Mouse (Mus musculus) hindbrain, embryonic 15.5 days (tissue): ENCODE measurements around the gene Zfp523. TPM values are rescaled to one million over a fixed set of nuclear protein-coding genes. Genes with fewer than 3 reads are reported as not detected.

Experiments
- ATAC-seq: fragments of 200-750 bp; cut with Nextera tagmentation; 2 replicates; pipeline ENCODE4 v1.8.0; 2017; ENCODE audit warnings: low read depth, moderate number of reproducible peaks, moderate TSS enrichment; ENCODE audit not compliant: low FRiP score
- H3K27ac ChIP-seq: fragments of 300-500 bp; sonication (generic); replicated peaks from 2 replicates; pipeline ENCODE4 v1.5.1; 2015; ENCODE audit warnings: mild to moderate bottlenecking, inconsistent platforms
- H3K27me3 ChIP-seq: fragments of 300-500 bp; sonication (generic); 2 replicates; pipeline ENCODE4 v1.6.1; 2015; ENCODE audit warnings: control low read depth, inconsistent platforms
- H3K36me3 ChIP-seq: fragments of 300-500 bp; sonication (generic); 2 replicates; pipeline ENCODE4 v1.6.1; 2015; ENCODE audit warnings: control low read depth, inconsistent platforms
- H3K4me1 ChIP-seq: fragments of 300-500 bp; sonication (generic); replicated peaks from 2 replicates; pipeline ENCODE4 v1.6.1; 2015; ENCODE audit warnings: control low read depth, inconsistent platforms
- H3K4me2 ChIP-seq: fragments of 300-500 bp; sonication (generic); 2 replicates; pipeline ENCODE4 v1.6.1; 2015; ENCODE audit warnings: moderate library complexity, mild to moderate bottlenecking, inconsistent platforms
- H3K4me3 ChIP-seq: fragments of 300-500 bp; sonication (generic); 2 replicates; pipeline ENCODE4 v1.5.1; 2015; ENCODE audit warnings: mild to moderate bottlenecking, inconsistent platforms
- H3K9ac ChIP-seq: fragments of 300-500 bp; sonication (generic); 2 replicates; pipeline ENCODE4 v1.6.1; 2015; ENCODE audit warnings: inconsistent platforms
- H3K9me3 ChIP-seq: fragments of 300-500 bp; sonication (generic); 2 replicates; pipeline ENCODE4 v1.6.1; 2016; ENCODE audit warnings: control low read depth, inconsistent platforms
- WGBS: fragments of 180-500 bp; shearing (Covaris S2); methylation state at CpG from one replicate; pipeline ENCODE4 v1.1.7; 2015; 5-methylcytosine and 5-hydroxymethylcytosine counted together
- polyA plus RNA-seq: library from polyadenylated mRNA; unstranded; fragments of >200 nt; fragmentation: Nextera tagmentation; extraction: Ambion mirVana; gene quantifications from 2 replicates; pipeline ENCODE4 v1.2.1, GENCODE M21; 2015

Zfp523 gene
- polyA plus RNA-seq, 1 experiment from 2014 or later, result 53.1 TPM

DNA sequence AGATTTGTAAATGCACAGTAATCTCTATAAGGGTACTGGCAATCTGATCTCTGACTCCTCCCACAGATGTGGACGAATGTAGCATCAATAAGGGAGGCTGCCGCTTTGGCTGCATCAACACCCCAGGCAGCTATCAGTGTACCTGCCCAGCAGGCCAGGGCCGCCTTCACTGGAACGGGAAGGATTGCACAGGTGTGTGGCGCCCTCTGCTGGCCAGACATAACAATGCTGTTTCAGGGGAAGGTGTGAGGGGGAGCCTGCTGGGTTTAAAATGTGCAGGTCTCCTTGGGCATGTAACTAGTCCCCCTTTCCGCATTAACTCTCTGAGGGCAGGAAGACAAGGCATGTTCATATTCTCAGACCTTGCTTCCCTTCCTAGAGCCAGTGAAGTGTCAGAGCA, 13.3 kb upstream of the Zfp523 start:
- H3K9ac ChIP-seq, result no peak overlapping the region
- ATAC-seq, result 0 out of 2 replicates have a peak, but pooled peaks have one; percentile 24
- no peak overlapping the region for H3K4me2 ChIP-seq
- H3K36me3 ChIP-seq, result no peaks in the 10 kb centered on the region
- no peaks in the 10 kb centered on the region for H3K27me3 ChIP-seq
- H3K4me3 ChIP-seq, result no peak overlapping the region
- no peak overlapping the region for H3K27ac ChIP-seq
- H3K9me3 ChIP-seq, result no peaks in the 10 kb centered on the region
- 0 out of 2 replicates have a peak, but pooled peaks cover 4% of the 10 kb centered on the region for H3K4me1 ChIP-seq
- 10% methylated on average over 6 of the region's 6 CpGs for WGBS

DNA sequence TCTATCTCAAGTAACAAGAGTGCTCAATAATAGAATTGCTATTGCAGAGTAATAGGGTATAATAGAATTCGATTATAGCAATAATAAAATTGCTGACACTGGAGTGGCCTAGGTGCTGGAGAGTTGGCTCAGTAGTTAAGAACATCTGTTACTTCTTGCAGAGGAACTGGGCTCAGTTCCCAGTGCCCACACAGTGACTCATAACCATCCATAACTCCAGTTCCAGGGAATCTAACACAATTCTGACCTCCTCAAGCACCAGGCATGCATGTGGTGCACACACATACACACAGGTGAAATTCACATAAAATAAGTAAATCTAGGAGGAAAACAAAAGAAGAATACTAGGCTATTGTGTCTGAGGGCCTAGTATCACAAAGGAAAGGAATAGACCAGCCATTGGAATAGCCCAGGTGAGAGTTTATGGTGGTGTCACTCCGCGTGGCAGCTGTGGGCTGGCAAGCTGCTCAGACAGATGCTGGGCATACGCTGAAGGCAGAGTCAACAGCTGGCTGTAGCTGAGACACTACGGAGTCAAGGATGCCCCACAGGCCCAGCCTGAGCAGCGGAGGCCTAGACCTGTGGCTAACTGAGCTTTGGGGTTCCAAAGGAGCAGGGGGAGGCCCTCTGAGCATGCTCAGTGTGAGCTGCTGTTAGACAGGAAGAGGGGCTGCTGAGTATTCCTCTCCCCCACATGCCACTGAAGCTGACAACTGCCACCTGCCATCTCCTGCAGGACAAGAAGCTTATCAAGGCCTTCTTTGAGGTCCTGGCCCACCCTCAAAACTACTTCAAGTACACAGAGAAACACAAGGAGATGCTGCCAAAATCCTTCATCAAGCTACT, 6.2 kb upstream of the Zfp523 start:
- Histone ChIP-seq H3K4me1 (peaks cover 16% of the 10 kb centered on the region), H3K27ac (no peak overlapping the region), H3K27me3 (no peaks in the 10 kb centered on the region), H3K36me3 (no peaks in the 10 kb centered on the region), H3K4me3 (no peak overlapping the region), H3K4me2 (no peak overlapping the region), H3K9ac (no peak overlapping the region), H3K9me3 (no peaks in the 10 kb centered on the region)
- 84% methylated on average over 6 of the region's 6 CpGs for WGBS
- no peak for ATAC-seq

DNA sequence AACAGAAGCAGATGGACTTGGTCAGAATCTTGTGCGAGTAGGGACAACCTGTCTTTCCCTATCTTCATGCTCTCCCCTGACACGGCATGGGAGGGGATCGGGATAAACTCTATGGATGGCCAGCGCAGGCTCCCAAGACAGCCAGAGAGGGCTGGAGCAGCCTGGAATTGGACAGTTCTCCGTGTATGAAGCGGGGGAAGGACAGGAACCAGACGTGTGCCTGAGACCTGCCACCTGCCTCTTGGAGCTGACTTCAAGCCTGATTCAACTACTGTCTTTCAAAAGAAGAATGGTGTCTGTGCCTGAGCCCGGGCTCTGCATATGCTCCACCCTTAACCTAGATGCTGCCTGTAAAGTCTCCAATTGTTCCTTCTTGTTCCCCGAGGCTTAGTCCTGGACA, 4.2 kb upstream of the Zfp523 start:
- Histone ChIP-seq H3K9ac (no peak overlapping the region), H3K27me3 (no peaks in the 10 kb centered on the region), H3K9me3 (no peaks in the 10 kb centered on the region), H3K36me3 (no peaks in the 10 kb centered on the region), H3K4me2 (no peak overlapping the region), H3K27ac (no peak overlapping the region), H3K4me1 (peaks cover 26% of the 10 kb centered on the region), H3K4me3 (no peak overlapping the region)
- no peak for ATAC-seq
- 71% methylated on average over 9 of the region's 9 CpGs for WGBS

DNA sequence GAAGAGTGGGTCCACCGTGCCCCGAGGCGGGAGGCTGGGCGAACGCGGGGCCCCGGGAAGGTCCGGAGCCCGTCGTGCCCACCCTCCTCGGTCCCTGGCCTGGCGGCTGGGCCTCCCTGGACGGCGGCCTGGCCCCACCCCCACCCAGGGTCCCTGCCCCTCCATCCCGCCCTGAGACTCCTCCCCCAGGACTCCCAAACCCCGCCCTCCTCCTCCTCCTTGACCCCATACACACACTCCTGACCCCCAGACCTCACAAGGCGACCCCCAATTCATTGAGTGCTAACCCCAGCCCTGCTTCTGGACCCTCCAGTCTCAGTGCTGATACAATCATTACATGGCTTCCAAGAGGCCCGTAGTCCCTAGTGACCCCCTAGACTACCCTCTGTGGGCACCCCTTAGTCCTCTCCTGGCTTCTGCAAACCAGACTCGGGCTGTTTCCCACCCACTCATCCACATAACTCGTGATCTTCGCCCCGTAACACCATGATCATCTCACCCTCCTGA, 664 bp downstream of the Zfp523 start:
- Histone ChIP-seq H3K27ac (peak overlapping the region; percentile 90), H3K27me3 (no peaks in the 10 kb centered on the region), H3K9ac (peak overlapping the region; percentile 94), H3K4me1 (peaks cover 65% of the 10 kb centered on the region), H3K4me3 (peak overlapping the region; percentile 90), H3K9me3 (no peaks in the 10 kb centered on the region), H3K36me3 (no peaks in the 10 kb centered on the region), H3K4me2 (peak overlapping the region; percentile 82)
- peak; percentile 65 for ATAC-seq
- WGBS, result 6% methylated on average over 20 of the region's 22 CpGs

DNA sequence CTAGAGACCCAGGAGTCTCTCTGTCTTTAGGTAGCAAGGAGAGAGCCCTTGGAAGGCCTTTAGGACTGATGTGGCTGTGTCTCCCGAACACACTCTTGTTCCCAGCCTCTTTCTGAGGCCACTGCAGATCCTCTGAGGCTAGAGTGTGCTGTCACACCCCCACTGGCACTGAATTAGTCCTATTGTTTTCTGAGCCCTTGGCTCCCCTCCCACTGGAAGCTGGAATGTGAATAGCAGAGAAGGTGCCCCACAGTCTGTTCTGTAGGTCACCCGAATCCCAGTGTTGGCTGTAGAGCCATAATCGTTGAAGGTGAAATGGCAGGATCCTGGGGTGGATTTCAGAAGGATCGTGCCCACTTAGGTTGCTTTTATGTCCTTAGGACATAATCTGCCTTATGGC, 3.4 kb downstream of the Zfp523 start:
- Histone ChIP-seq H3K27me3 (no peaks in the 10 kb centered on the region), H3K9ac (no peak overlapping the region), H3K4me2 (no peak overlapping the region), H3K4me1 (peaks cover 62% of the 10 kb centered on the region), H3K27ac (no peak overlapping the region), H3K36me3 (no peaks in the 10 kb centered on the region), H3K4me3 (no peak overlapping the region), H3K9me3 (no peaks in the 10 kb centered on the region)
- no peak for ATAC-seq
- WGBS, result 42% methylated on average over 4 of the region's 4 CpGs

DNA sequence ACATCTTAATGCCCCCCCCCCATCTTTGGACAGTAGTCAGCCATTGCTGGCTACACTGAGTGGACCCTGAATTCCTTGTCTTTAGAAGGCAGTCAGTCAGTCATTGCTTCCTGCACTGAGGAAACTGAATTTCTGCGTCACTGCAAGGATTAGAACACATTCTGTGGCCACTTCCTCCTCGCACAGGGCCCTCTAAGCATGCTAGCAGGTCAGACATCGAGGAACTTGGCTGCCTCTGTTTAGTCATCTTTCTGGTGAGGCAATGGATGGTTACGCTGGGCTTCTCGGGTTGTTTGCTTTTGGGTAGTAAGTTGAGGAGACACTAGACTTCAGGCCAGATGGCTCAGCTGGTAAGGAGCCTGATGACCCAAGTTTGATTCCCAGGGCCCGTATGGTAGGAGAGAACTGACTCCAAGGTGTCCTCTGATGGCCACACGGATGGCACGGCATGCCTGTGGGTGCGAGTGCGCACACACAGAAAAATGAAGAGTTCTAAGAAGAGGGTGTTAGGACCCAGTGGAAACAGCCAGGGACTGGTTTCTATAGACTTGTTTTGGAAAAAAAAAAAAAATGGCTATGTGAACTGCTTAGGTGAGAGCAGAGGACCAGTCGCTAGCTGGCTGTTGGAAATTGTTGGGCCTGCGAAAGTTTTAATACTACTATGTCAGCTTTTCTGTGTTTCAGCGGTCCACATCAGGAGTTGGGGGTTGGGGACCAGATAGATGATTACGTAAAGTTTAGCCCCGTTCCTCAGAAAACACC, 4.0 kb downstream of the Zfp523 start:
- Histone ChIP-seq H3K9ac (no peak overlapping the region), H3K27me3 (no peaks in the 10 kb centered on the region), H3K27ac (no peak overlapping the region), H3K36me3 (no peaks in the 10 kb centered on the region), H3K4me1 (peaks cover 60% of the 10 kb centered on the region), H3K4me3 (no peak overlapping the region), H3K4me2 (no peak overlapping the region), H3K9me3 (no peaks in the 10 kb centered on the region)
- WGBS, result 90% methylated on average over 15 of the region's 15 CpGs
- no peak for ATAC-seq

DNA sequence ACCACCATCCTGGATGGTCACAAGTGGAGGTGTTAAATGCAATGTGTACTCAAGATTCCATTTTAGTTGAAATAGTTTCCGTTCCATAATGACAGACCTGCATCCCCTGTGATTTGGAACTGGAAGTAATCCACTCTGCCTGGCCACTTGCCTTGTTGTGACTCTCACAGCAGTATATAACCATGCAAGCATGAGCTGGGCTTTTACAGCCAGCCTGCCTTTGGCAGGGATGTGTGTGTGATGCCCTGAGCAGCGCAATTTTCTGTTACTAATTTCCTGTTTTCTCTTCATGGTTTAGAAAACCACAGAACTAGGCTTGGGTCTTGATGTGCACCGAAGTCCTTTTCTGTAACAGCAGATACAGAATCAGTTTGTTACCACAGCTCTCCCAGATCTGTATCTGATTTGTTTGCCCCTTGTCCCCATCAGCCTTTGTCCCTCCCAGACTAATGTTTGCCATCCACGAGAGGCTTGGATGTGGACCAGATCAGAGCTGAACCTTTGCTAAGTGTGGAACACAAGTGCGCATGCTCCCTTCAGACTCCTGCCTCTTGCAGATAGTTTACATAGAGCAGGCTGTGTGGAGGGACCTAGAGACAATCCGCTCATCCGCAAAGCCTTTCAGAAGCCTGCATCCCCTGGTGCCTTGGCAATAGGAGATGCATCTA, 8.2 kb downstream of the Zfp523 start:
- H3K4me2 ChIP-seq, result no peak overlapping the region
- peaks cover 4% of the 10 kb centered on the region for H3K36me3 ChIP-seq
- no peaks in the 10 kb centered on the region for H3K27me3 ChIP-seq
- H3K9ac ChIP-seq, result no peak overlapping the region
- H3K4me1 ChIP-seq, result peaks cover 30% of the 10 kb centered on the region
- 82% methylated on average over 7 of the region's 7 CpGs for WGBS
- ATAC-seq, result no peak
- H3K9me3 ChIP-seq, result no peaks in the 10 kb centered on the region
- H3K27ac ChIP-seq, result peak overlapping the region; percentile 35; the same call in 1 of the 2 replicates
- H3K4me3 ChIP-seq, result no peak overlapping the region

DNA sequence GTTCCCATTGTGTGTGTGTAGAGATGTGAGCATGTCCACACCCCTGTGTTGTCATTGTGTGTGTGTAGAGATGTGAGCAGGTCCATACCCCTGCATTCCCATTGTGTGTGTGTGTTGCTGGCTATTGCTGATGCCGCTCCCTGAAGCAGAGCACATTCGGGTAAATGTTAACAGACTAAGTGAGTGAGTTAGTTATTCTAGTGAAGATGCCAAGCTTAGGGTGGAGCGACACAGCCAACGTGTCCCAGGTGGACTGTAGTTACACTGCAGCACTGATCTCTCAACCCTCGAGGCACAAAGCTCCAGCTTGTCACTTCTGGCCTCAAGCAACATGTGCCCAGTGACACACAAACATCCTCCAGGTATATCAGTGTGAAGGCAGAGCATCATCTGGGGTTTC, 11.4 kb downstream of the Zfp523 start:
- H3K4me2 ChIP-seq, result no peak overlapping the region
- no peak overlapping the region for H3K9ac ChIP-seq
- H3K36me3 ChIP-seq, result peaks cover 32% of the 10 kb centered on the region
- no peak overlapping the region for H3K27ac ChIP-seq
- H3K4me1 ChIP-seq, result peaks cover 10% of the 10 kb centered on the region
- H3K27me3 ChIP-seq, result no peaks in the 10 kb centered on the region
- H3K4me3 ChIP-seq, result no peak overlapping the region
- WGBS, result 89% methylated on average over 5 of the region's 5 CpGs
- H3K9me3 ChIP-seq, result no peaks in the 10 kb centered on the region
- no peak for ATAC-seq

DNA sequence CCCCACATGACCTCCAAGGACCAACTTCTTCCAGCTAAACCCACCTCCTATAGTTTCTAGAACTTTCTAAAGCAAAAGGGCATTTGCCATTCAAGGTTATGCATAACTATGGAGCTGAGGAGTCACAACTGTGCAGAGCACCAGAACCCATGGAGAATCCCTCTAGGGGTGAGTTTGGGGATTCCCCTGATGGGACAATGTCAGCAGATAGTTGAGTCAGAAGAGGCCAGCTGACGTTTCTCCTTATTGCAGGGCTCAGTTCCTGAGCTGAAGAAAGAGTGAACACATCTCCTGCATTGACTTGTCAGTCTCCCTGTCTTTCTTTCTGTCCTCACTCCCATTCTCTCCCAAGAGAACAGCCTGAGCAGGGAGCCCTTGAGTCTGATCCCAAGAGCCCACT, 15.8 kb downstream of the Zfp523 start:
- Histone ChIP-seq H3K27ac (no peak overlapping the region), H3K4me1 (no peaks in the 10 kb centered on the region), H3K4me2 (no peak overlapping the region), H3K9me3 (no peaks in the 10 kb centered on the region), H3K27me3 (no peaks in the 10 kb centered on the region), H3K36me3 (peaks cover 53% of the 10 kb centered on the region), H3K4me3 (no peak overlapping the region), H3K9ac (no peak overlapping the region)
- no peak for ATAC-seq
- WGBS, result 83% methylated on average over 1 of the region's 1 CpGs

DNA sequence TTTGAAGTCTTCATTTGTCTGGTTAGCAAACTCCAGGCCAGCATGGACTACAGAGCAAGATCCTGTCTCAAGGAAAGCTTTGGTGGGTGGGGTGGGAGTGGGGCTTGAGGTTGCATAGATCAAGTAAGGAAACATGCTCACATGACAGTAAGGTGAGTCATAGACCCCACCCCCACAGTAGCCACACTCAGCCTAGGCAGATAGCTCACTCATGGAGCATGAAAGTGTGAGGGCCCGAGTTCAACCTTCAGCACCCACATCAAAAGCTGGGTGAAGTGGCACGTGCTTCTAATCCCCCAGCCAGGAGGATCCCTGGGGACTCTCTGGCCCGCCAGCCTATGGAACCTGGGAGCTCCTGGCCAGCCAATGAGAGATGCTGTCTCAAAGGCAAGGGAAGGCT, 16.6 kb downstream of the Zfp523 start:
- H3K36me3 ChIP-seq, result peaks cover 61% of the 10 kb centered on the region
- H3K9me3 ChIP-seq, result no peaks in the 10 kb centered on the region
- no peak overlapping the region for H3K4me2 ChIP-seq
- no peak overlapping the region for H3K27ac ChIP-seq
- no peak for ATAC-seq
- no peaks in the 10 kb centered on the region for H3K4me1 ChIP-seq
- H3K9ac ChIP-seq, result no peak overlapping the region
- no peak overlapping the region for H3K4me3 ChIP-seq
- no peaks in the 10 kb centered on the region for H3K27me3 ChIP-seq
- WGBS, result 87% methylated on average over 3 of the region's 3 CpGs

DNA sequence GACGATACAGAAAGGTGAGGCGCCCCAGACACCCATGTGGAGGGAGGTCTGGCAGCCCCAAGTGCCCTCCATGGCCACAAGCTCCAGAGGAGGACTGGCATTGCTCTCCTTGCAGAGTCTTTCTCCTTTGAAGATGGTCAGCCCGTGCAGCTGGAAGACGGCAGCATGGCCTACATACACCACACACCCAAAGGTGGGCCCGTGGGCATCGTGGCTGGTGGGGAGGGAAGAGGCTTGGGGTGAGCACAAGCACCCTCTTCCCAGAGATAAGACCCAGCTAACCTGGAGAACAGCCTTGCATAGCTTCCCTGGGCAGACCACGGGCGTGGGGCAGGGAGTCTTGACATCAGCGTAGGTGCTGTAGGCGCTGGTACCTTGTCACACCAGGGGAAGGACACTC, 18.1 kb downstream of the Zfp523 start:
- Histone ChIP-seq H3K36me3 (peaks cover 69% of the 10 kb centered on the region), H3K9me3 (no peaks in the 10 kb centered on the region), H3K9ac (no peak overlapping the region), H3K4me1 (no peaks in the 10 kb centered on the region), H3K27me3 (no peaks in the 10 kb centered on the region), H3K4me2 (no peak overlapping the region), H3K4me3 (no peak overlapping the region), H3K27ac (no peak overlapping the region)
- ATAC-seq, result no peak
- 94% methylated on average over 10 of the region's 10 CpGs for WGBS

DNA sequence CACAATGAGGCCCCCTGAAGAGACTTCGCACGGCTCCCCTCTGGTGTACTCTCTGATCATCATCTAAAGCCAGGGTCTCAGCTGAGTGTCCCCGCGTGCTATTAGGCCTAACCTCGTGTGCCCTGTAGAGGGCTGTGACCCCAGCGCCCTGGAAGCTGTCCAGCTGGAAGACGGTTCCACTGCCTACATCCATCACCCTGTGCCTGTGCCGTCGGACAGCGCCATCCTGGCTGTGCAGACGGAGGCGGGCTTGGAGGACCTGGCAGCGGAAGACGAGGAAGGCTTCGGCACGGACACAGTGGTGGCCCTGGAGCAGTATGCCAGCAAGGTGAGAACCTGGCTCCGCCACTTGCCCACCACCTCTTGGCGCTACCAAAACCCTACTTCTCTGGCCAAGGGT, 20.7 kb downstream of the Zfp523 start:
- no peak for ATAC-seq
- Histone ChIP-seq H3K27me3 (no peaks in the 10 kb centered on the region), H3K9ac (no peak overlapping the region), H3K36me3 (peaks cover 61% of the 10 kb centered on the region), H3K27ac (no peak overlapping the region), H3K4me1 (no peaks in the 10 kb centered on the region), H3K4me2 (no peak overlapping the region), H3K4me3 (no peak overlapping the region), H3K9me3 (no peaks in the 10 kb centered on the region)
- WGBS, result 72% methylated on average over 18 of the region's 18 CpGs
